Mouse (Mus musculus): ENCODE data around the gene Spdye4c.

The Spdye4c gene

GRCm38 (mm10) chr2:128601534-128601933 is 10.5 kb downstream of the Spdye4c start:
- no peak for DNase-seq (ENCODE audit: low spot score in 2 of 2)

- no peak for DNase-seq (ENCODE audit: low spot score in 2 of 2)
Observed at GRCm38 (mm10) chr2:128609286-128609685, 18.3 kb downstream of the Spdye4c start.

- no peak for DNase-seq (ENCODE audit: low spot score in 2 of 2)
Observed at GRCm38 (mm10) chr2:128611178-128611577, 20.2 kb downstream of the Spdye4c start.

- DNase-seq (ENCODE audit: low spot score in 2 of 2): no peak
Observed at GRCm38 (mm10) chr2:128612275-128612674, 21.3 kb downstream of the Spdye4c start.

- DNase-seq (ENCODE audit: low spot score in 2 of 2): peak; percentile 6 to 35
Observed at GRCm38 (mm10) chr2:128613365-128613764, 22.4 kb downstream of the Spdye4c start.

- no peak for DNase-seq (ENCODE audit: low spot score in 2 of 2)
Observed at GRCm38 (mm10) chr2:128615366-128615765, 24.4 kb downstream of the Spdye4c start.

GRCm38 (mm10) chr2:128620578-128620977 is 29.6 kb downstream of the Spdye4c start:
- no peak for DNase-seq (ENCODE audit: low spot score in 2 of 2)

Data from heart, adult 9 months (tissue).